Mouse (Mus musculus) urinary bladder, postnatal 14 days (tissue): ENCODE data around the gene Adamts9.

Experiments
- DNase-seq: peaks from one replicate; pipeline ENCODE4 v3.0.0; 2021; ENCODE audit warnings: low spot score

The Adamts9 gene

GRCm38 (mm10) chr6:92804254-92804971 lies 138.9 kb downstream of the Adamts9 start:
- no peak for DNase-seq

- DNase-seq: peak; percentile 35
Observed at GRCm38 (mm10) chr6:92803213-92803612, 140.1 kb downstream of the Adamts9 start.

GRCm38 (mm10) chr6:92802421-92802820 lies 140.9 kb downstream of the Adamts9 start:
- no peak for DNase-seq

DNA sequence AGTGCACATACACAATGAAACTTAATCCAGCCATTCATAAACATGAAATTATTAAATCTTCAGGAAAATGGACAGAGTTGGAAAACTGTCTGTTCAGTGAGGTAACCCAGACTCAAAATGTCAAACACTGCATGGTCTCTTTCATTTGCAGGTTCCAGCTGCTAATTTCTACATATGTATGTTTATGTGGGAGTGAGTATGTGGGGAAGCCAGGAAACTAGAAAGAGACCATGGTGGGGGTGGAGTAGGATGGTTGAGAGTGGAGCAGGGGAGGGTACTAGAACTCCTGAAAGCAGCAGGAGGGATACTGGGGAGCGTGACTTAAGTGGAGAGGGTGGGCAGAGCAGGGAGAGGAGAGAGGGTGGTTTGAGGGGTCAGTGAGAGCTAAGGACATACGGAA lies 141.8 kb downstream of the Adamts9 start:
- no peak for DNase-seq

GRCm38 (mm10) chr6:92793804-92794203 lies 149.5 kb downstream of the Adamts9 start:
- no peak for DNase-seq

DNA sequence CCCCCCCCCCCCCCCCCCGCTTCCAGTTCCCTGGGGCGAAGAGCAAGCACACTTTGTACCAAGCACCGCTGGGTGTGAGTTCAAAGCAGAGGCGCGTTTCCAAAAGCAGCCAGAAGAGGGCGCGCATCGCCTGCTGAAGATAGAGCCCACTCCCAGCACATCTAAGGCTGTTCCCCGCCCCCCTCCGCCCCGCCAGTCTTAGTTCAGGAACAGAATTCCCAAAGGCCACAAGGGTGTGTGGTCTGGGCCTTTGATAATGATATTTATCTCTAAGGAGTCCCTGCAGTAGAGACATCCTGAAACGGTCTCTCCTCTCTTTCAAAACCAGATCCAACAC lies 155.9 kb downstream of the Adamts9 start:
- peak; percentile 89 for DNase-seq

GRCm38 (mm10) chr6:92786701-92787375 lies 156.5 kb downstream of the Adamts9 start:
- no peak for DNase-seq

- peak; percentile 51 for DNase-seq
Observed at GRCm38 (mm10) chr6:92784782-92785181, 158.5 kb downstream of the Adamts9 start.

GRCm38 (mm10) chr6:92781446-92781845 lies 161.8 kb downstream of the Adamts9 start:
- no peak for DNase-seq

- no peak for DNase-seq
Observed at GRCm38 (mm10) chr6:92779935-92780205, 163.4 kb downstream of the Adamts9 start.

GRCm38 (mm10) chr6:92779140-92779934 lies 164.0 kb downstream of the Adamts9 start:
- no peak for DNase-seq

DNA sequence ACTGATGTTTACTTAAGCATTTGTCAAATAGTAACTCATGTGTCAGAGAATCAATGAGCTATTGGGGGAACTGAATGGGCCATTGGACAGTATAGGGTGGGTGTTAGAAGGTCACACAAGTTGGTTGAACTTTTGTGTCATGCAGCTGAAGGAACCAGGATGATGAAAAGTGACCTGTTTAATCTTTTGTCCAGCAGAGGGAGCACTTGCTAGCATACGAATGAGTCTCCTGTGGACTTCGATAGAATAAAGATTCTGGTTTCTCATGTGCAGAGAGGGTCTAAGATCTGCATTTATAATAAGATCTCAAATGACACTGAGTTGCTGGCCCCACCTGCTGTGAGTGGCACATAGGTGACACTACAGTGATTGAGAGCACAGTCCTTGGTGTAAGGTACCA lies 166.9 kb downstream of the Adamts9 start:
- DNase-seq: peak; percentile 18

GRCm38 (mm10) chr6:92762372-92762771 lies 180.9 kb downstream of the Adamts9 start:
- DNase-seq: no peak

GRCm38 (mm10) chr6:92759616-92760015 lies 183.7 kb downstream of the Adamts9 start:
- no peak for DNase-seq

DNA sequence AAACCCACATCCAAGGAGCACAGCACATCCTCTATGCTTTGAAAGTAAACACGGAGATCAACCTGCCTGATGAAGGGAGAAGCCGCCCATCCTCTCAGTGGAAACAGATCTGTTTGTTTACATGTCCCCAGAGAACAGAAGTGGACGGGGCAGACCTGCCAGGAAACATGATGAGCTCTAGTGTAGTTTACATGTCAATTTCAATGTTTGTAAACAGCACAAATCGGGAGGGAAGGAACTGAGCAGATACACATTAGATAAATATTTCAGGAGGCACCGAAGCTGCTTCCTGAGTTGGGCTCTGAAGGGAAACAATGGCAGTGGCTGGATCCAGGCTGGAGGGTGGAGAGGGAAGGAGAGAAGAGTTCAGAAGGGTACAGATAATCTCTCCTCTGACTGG lies 187.5 kb downstream of the Adamts9 start:
- DNase-seq: no peak

DNA sequence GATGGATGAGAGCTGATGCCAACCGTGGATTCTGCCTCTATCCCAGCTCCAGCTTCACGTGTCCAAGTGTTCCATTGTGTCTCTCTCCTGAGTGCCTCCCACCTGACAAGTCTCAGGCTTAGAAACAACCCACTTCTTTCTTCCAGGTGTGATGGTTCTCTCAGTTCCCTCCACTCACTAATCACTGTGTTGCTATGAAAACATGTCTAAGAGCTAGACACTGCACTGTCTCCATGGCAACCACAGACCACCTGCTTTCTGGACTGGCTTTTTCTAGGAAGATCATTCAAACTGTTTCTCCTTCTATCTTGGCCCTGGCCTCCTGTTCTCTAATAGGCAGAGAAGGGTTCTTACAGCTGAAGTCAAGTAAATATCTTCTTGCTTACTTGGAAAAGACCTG lies 190.6 kb downstream of the Adamts9 start:
- no peak for DNase-seq

GRCm38 (mm10) chr6:92749420-92749819 lies 193.9 kb downstream of the Adamts9 start:
- no peak for DNase-seq

GRCm38 (mm10) chr6:92743605-92744004 lies 199.7 kb downstream of the Adamts9 start:
- DNase-seq: peak; percentile 64

- no peak for DNase-seq
Observed at GRCm38 (mm10) chr6:92737116-92737515, 206.2 kb downstream of the Adamts9 start.

DNA sequence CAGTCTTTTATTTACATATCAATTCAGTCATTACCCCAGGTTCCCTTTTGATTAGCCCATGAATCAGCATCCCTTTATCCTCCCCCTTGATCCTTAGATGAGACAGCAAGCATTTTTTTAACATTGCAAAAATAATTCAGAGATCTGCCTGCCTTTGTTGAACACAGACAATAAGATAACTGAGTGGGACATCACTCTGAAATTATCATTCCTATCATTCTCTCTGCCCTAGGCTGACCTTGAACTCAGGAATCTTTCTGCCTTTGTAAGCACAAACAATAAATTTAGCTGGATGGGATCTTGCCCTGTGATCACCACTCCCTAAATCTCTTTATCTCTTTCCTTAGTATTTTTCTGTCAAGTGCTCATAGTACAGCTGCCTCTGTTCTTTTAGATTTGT lies 209.6 kb downstream of the Adamts9 start:
- DNase-seq: no peak

DNA sequence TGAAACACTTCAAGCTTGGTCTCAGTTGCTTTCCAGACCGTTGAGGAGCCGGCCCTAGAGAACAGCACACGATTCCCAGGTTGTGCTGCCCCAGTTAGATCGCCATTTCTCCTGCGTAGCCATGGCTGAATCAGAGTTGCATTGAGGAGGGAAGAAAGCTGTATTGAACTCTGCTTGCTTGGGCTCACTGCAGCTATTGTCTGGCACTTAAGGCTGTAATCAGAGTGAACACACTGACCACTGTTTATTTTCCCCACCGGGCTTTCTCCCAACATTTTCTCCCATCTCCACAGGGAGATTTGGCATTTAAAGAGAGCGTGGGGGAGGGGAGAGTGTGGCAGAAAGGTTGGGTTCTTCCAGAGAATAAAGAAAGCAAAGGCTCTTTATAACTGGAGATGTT lies 214.8 kb downstream of the Adamts9 start:
- no peak for DNase-seq

DNA sequence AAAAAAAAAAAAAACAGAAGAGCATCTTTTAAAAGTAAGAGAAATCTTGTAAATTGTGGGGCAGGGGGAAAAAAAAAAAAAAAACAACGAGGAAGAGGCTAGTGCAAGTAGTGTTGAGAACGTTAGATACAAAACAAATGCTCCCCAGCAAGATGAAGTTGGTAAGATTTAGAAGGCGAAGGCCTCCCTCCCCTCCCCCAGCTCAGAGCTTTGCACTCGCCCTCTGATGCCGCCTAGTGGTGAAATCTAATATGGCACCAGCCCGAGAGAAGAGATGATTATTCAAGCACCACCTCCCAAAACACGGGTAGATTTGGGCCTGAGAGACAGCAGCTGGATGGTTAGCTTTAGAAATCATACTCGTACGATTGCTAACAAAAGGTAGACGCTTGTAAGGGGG lies 215.2 kb downstream of the Adamts9 start:
- peak; percentile 88 for DNase-seq

- DNase-seq: no peak
Observed at GRCm38 (mm10) chr6:92727351-92727986, 215.8 kb downstream of the Adamts9 start.
